Mouse (Mus musculus): Measurements from ENCODE around the gene Vwa3a. TPM values are rescaled to one million over a fixed set of nuclear protein-coding genes. Genes with fewer than 3 reads are reported as not detected.

The Vwa3a gene
- total RNA-seq, 4 experiments from 2014 or later: 15.7 to 19.1 (median 17.9) TPM

GRCm38 (mm10) chr7:120836361-120836760 lies 97.2 kb downstream of the Vwa3a start:
- DNase-seq (ENCODE audit: low spot score in 2 of 2): no peak

- no peak for DNase-seq (ENCODE audit: low spot score in 2 of 2)
Measured at GRCm38 (mm10) chr7:120838436-120839160, 99.5 kb downstream of the Vwa3a start.

GRCm38 (mm10) chr7:120839786-120840185 lies 100.7 kb downstream of the Vwa3a start:
- no peak for DNase-seq (ENCODE audit: low spot score in 2 of 2)

- DNase-seq (ENCODE audit: low spot score in 2 of 2): peak; percentile 81 to 83
Measured at GRCm38 (mm10) chr7:120842345-120843036, 103.4 kb downstream of the Vwa3a start, which contains the start of gene Eef2k. Gene Eef2k, plus strand, starts transcription at chr7:120842831.

- peak; percentile 89 for DNase-seq (ENCODE audit: low spot score in 2 of 2)
Measured at GRCm38 (mm10) chr7:120843037-120843621, 104.0 kb downstream of the Vwa3a start.

- no peak for DNase-seq (ENCODE audit: low spot score in 2 of 2)
Measured at GRCm38 (mm10) chr7:120843852-120844435, 104.8 kb downstream of the Vwa3a start.

- no peak for DNase-seq (ENCODE audit: low spot score in 2 of 2)
Measured at GRCm38 (mm10) chr7:120844689-120845088, 105.6 kb downstream of the Vwa3a start.

- no peak for DNase-seq (ENCODE audit: low spot score in 2 of 2)
Measured at GRCm38 (mm10) chr7:120848831-120849512, 109.9 kb downstream of the Vwa3a start.

GRCm38 (mm10) chr7:120850165-120850564 lies 111.0 kb downstream of the Vwa3a start:
- no peak for DNase-seq (ENCODE audit: low spot score in 2 of 2)

Other genes starting within 250 kb of the Vwa3a start
- 100 to 1,000 TPM; 237 to 257 (median 241) TPM for gene Uqcrc2, start 104.1 kb upstream of the Vwa3a start, total RNA-seq (2022)
- gene Pdzd9, start 69.0 kb upstream of the Vwa3a start, total RNA-seq (2022): under 1 TPM in 1 of 4 experiments, not detected in 3; 0.31 TPM
- gene Mosmo, start 61.7 kb upstream of the Vwa3a start, total RNA-seq (2022): 10 to 100 TPM; 76.4 to 84.5 (median 78.2) TPM
- under 1 TPM in 1 of 4 experiments, not detected in 3; 0.33 TPM for gene Gm5737, start 73.0 kb downstream of the Vwa3a start, total RNA-seq (2022)
- gene Eef2k, start 103.5 kb downstream of the Vwa3a start, total RNA-seq (2022): 10 to 100 TPM; 28.4 to 35.9 (median 32.0) TPM
- gene Polr3e, start 178.4 kb downstream of the Vwa3a start, total RNA-seq (2022): 10 to 100 TPM; 26.5 to 30.1 (median 29.6) TPM
- gene Cdr2, start 243.0 kb downstream of the Vwa3a start, total RNA-seq (2022): 1 to 10 TPM; 4.7 to 6.9 (median 4.9) TPM
- gene Mfsd13b, start 243.2 kb downstream of the Vwa3a start, total RNA-seq (2022): 1 to 10 TPM in 2 of 4 experiments, under 1 TPM in 2; 0.92 to 3.2 (median 1.4) TPM

Measured in layer of hippocampus, adult 8-10 months (tissue).